8 mouse cellular contexts compared by ENCODE assay signal in the genomic region with DNA sequence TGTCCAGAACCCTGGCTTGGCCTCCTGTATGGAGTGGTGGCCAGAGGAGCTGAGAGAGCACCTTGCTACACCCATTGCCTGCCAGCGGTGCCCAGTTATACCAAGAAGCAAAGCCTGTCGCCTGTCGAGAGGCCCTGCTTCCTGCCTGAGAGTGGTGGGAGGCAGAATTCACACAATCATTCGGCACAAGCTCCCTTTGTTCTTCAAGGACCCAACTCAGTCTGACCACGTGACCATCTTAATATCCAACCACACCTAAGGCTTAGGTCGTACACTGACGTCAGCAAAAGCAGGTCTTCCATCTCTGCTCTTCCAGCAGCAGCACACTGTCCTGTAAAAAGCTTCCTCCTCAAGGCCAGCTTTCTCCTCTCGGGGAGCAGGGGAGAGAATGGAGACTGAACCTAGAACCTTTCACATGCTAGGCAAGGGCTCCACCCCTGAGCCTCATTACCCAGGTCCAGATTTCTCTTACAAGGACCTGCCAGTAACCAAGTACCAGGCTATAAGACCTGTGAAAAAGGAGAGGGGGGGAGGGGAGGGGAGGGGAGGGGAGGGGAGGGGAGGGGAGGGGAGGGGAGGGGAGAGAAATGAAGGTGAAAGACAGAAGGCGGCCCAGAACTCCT. TPM values are rescaled to one million over a fixed set of nuclear protein-coding genes. Genes with fewer than 3 reads are reported as not detected.
DNase-seq lines count a peak whose midpoint lies in the region; ATAC-seq and TF ChIP-seq lines count a peak whose summit lies in the region.

No protein-coding gene starts in this region.

- peak overlapping the region; percentile 57; the same call in 1 of the 2 replicates for H3K27ac ChIP-seq in forebrain, postnatal 0 days (ENCODE audit: low read depth, low read length)
- peak overlapping the region; percentile 98 for H3K27ac ChIP-seq in lung, embryonic 15.5 days
- H3K27ac ChIP-seq in thymus, adult 2 months (ENCODE audit: control insufficient read depth, insufficient read depth, low read length), result peak overlapping the region; percentile 95

- no peak overlapping the region for H3K4me3 ChIP-seq in forebrain, postnatal 0 days (ENCODE audit: low read depth, low read length)
- H3K4me3 ChIP-seq in lung, embryonic 15.5 days, result no peak overlapping the region
- H3K4me3 ChIP-seq in thymus, adult 2 months (ENCODE audit: control insufficient read depth, insufficient read depth, low read length), result no peak overlapping the region; the same call in 1 of the 2 replicates

- peak; percentile 42; the same call in 1 of the 2 replicates for TF ChIP-seq POLR2A in thymus, adult 2 months (IDR thresholded peaks at IDR 0.05; ENCODE audit: control insufficient read depth, extremely low read depth, insufficient read depth, low read length, poor library complexity)

- no peak overlapping the region for H3K4me2 ChIP-seq in forebrain, postnatal 0 days (ENCODE audit: low read depth)
- peak overlapping the region; percentile 27; the same call in 1 of the 2 replicates for H3K4me2 ChIP-seq in lung, embryonic 15.5 days

- H3K36me3 ChIP-seq in forebrain, postnatal 0 days (ENCODE audit: insufficient read depth), result no peaks in the 10 kb centered on the region
- no peaks in the 10 kb centered on the region for H3K36me3 ChIP-seq in lung, embryonic 15.5 days
- no peaks in the 10 kb centered on the region for H3K36me3 ChIP-seq in thymus, adult 2 months (ENCODE audit: control insufficient read depth, insufficient read depth, low read length)

- 21% methylated on average over 9 of the region's 9 CpGs for WGBS in forebrain, postnatal 0 days
- WGBS in lung, embryonic 15.5 days, result 32% methylated on average over 9 of the region's 9 CpGs
- 9% methylated on average over 9 of the region's 9 CpGs for WGBS in thymus, adult 2 months

- ATAC-seq in forebrain, postnatal 0 days, result no peak
- ATAC-seq in lung, embryonic 15.5 days (ENCODE audit: borderline replicate concordance, extremely low read depth, low FRiP score, low TSS enrichment), result no peak

- peak; percentile 19 to 40 for DNase-seq in spleen, postnatal 36 days (ENCODE audit: low spot score in 2 of 2)
- DNase-seq in spleen, postnatal 4 days (ENCODE audit: low spot score in 2 of 2), result no peak
- DNase-seq in forebrain, postnatal 0 days, result no peak
- peak; percentile 66 for DNase-seq in thymus, adult 2 months
- no peak for DNase-seq in urinary bladder, adult 2 months (ENCODE audit: low spot score)
- no peak for DNase-seq in left cerebral cortex, adult 18-20 months (ENCODE audit: low spot score in 2 of 2)
- DNase-seq in kidney, postnatal 14 days, result no peak

- H3K9ac ChIP-seq in forebrain, postnatal 0 days, result no peak overlapping the region
- H3K9ac ChIP-seq in lung, embryonic 15.5 days, result no peak overlapping the region

- peaks cover 17% of the 10 kb centered on the region for H3K4me1 ChIP-seq in forebrain, postnatal 0 days (ENCODE audit: insufficient read depth)
- peaks cover 75% of the 10 kb centered on the region for H3K4me1 ChIP-seq in lung, embryonic 15.5 days
- H3K4me1 ChIP-seq in thymus, adult 2 months (replicated peaks; ENCODE audit: control insufficient read depth, insufficient read depth, low read length), result peaks cover 46% of the 10 kb centered on the region

- H3K27me3 ChIP-seq in forebrain, postnatal 0 days (ENCODE audit: insufficient read depth, low read length), result no peaks in the 10 kb centered on the region
- H3K27me3 ChIP-seq in lung, embryonic 15.5 days, result no peaks in the 10 kb centered on the region
- no peaks in the 10 kb centered on the region for H3K27me3 ChIP-seq in thymus, adult 2 months (ENCODE audit: control insufficient read depth, insufficient read depth, low read length)

- TF ChIP-seq CTCF in forebrain, postnatal 0 days (IDR thresholded peaks at IDR 0.05; ENCODE audit: low read depth), result no peak
- TF ChIP-seq CTCF in thymus, adult 2 months (IDR thresholded peaks at IDR 0.05; ENCODE audit: borderline replicate concordance, control insufficient read depth, extremely low read depth, insufficient read depth, low read length, poor library complexity), result no peak

- H3K9me3 ChIP-seq in forebrain, postnatal 0 days (ENCODE audit: low read length), result no peaks in the 10 kb centered on the region
- H3K9me3 ChIP-seq in lung, embryonic 15.5 days, result no peaks in the 10 kb centered on the region

RNA-seq across cellular contexts. Expression of a gene that starts 10.8 kb away (rescaled TPM):
- total RNA-seq in forebrain, postnatal 0 days (2014; rRNA removed), result 540 and 696 TPM in 2 replicates
- 162 and 210 TPM in 2 replicates for polyA plus RNA-seq in forebrain, postnatal 0 days (2015; fragmentation: Nextera tagmentation; extraction: Ambion mirVana)
- polyA plus RNA-seq in lung, embryonic 15.5 days (2015; fragmentation: Nextera tagmentation; extraction: Ambion mirVana), result 210 and 224 TPM in 2 replicates
- polyA plus RNA-seq in thymus, adult 2 months (2012; rRNA removed), result 261 and 320 TPM in 2 replicates
- 121 and 151 TPM in 2 replicates for polyA plus RNA-seq in urinary bladder, adult 2 months (2012; rRNA removed)
- 100 to 1,000 TPM; 581 to 588 TPM for total RNA-seq in left cerebral cortex, adult 18-20 months (2021)

RNA-seq across cellular contexts. Expression of a gene that starts 50.2 kb away (rescaled TPM):
- 0.23 and 0.43 TPM in 2 replicates for total RNA-seq in forebrain, postnatal 0 days (2014; rRNA removed)
- 0.11 and 0.25 TPM in 2 replicates for polyA plus RNA-seq in forebrain, postnatal 0 days (2015; fragmentation: Nextera tagmentation; extraction: Ambion mirVana)
- polyA plus RNA-seq in lung, embryonic 15.5 days (2015; fragmentation: Nextera tagmentation; extraction: Ambion mirVana), result 0.15 and 0.35 TPM in 2 replicates
- 2.2 and 2.7 TPM in 2 replicates for polyA plus RNA-seq in thymus, adult 2 months (2012; rRNA removed)
- 0.87 and 1.0 TPM in 2 replicates for polyA plus RNA-seq in urinary bladder, adult 2 months (2012; rRNA removed)
- total RNA-seq in left cerebral cortex, adult 18-20 months (2021), result 1 to 10 TPM; 2.2 to 2.7 TPM

Comparison
In these comparisons a context has a peak if more than half of its experiments do, and no peak if none do; other contexts are left out.
1. DNase-seq: peak in spleen, postnatal 36 days (2 of 2) and thymus, adult 2 months (single experiment); none in spleen, postnatal 4 days (0 of 2), forebrain, postnatal 0 days (single experiment), urinary bladder, adult 2 months (single experiment), left cerebral cortex, adult 18-20 months (0 of 2) and kidney, postnatal 14 days (single experiment).
2. Peak in every context shown above with its lines, with median percentiles within 50 percentile points of each other: H3K27ac ChIP-seq.